Mouse (Mus musculus) liver, embryonic 14.5 days (tissue): ENCODE results near the gene Ttc22. TPM values are rescaled to one million over a fixed set of nuclear protein-coding genes. Genes with fewer than 3 reads are reported as not detected.

Experiments used
- ATAC-seq: fragments of 200-750 bp; cut with Nextera tagmentation; 2 replicates; pipeline ENCODE4 v1.8.0; 2017; ENCODE audit warnings: moderate number of reproducible peaks, mild to moderate bottlenecking, moderate library complexity; ENCODE audit not compliant: insufficient read depth
- DNase-seq, 3 experiments: peaks; one replicate each; pipeline ENCODE4 v3.0.0-alpha.2; 2012 to 2013; ENCODE audit warnings: low read depth in 3 of 3, low spot score in 3 of 3
- H3K27ac ChIP-seq: fragments of 300-500 bp; sonication (generic); 2 replicates; pipeline ENCODE4 v1.5.1; 2014; ENCODE audit warnings: moderate library complexity, mild to moderate bottlenecking, control low read depth, inconsistent platforms
- H3K27me3 ChIP-seq: fragments of 300-500 bp; sonication (generic); 2 replicates; pipeline ENCODE4 v1.6.1; 2014; ENCODE audit warnings: mild to moderate bottlenecking, low read length, moderate library complexity; ENCODE audit not compliant: control insufficient read depth, insufficient read depth
- H3K36me3 ChIP-seq: fragments of 300-500 bp; sonication (generic); replicated peaks from 2 replicates; pipeline ENCODE4 v1.6.1; 2014; ENCODE audit warnings: low read depth; ENCODE audit not compliant: control insufficient read depth, insufficient read depth
- H3K4me1 ChIP-seq, 2 experiments: fragments of 200-500 bp in 1 of 2; fragments of 300-500 bp in 1 of 2; sonication (generic) in 1 of 2; replicated peaks; 2 replicates each; pipeline ENCODE4 v1.6.1; 2012 to 2014; ENCODE audit warnings: antibody characterized with exemption in 1 of 2, inconsistent platforms in 1 of 2, low read length in 1 of 2; ENCODE audit not compliant: control insufficient read depth in 2 of 2, insufficient read depth in 2 of 2
- H3K4me2 ChIP-seq: fragments of 300-500 bp; sonication (generic); 2 replicates; pipeline ENCODE4 v1.6.1; 2014; ENCODE audit warnings: low read depth, mild to moderate bottlenecking, control low read depth, moderate library complexity
- H3K4me3 ChIP-seq, 2 experiments: fragments of 200-500 bp in 1 of 2; fragments of 300-500 bp in 1 of 2; sonication (generic) in 1 of 2; 2 replicates each; pipeline ENCODE4 v1.5.1; 2012 to 2014; ENCODE audit warnings: low read depth in 2 of 2, low read length in 2 of 2, mild to moderate bottlenecking in 2 of 2, control low read depth in 1 of 2, inconsistent platforms in 1 of 2, moderate library complexity in 1 of 2; ENCODE audit not compliant: insufficient read depth in 1 of 2
- H3K9ac ChIP-seq: fragments of 300-500 bp; sonication (generic); replicated peaks from 2 replicates; pipeline ENCODE4 v1.6.1; 2014; ENCODE audit warnings: mild to moderate bottlenecking, control low read depth, moderate library complexity
- H3K9me3 ChIP-seq: fragments of 300-500 bp; sonication (generic); 2 replicates; pipeline ENCODE4 v1.6.1; 2016; ENCODE audit warnings: low read length, mixed read lengths; ENCODE audit not compliant: control insufficient read depth
- CTCF ChIP-seq: IDR thresholded peaks from 2 replicates; pipeline ENCODE4 v1.5.1; 2016; ENCODE audit warnings: antibody characterized with exemption, low read depth, control low read depth
- EP300 ChIP-seq: IDR thresholded peaks from 2 replicates; pipeline ENCODE4 v1.6.1; 2016; ENCODE audit warnings: antibody characterized with exemption, low read depth
- WGBS: fragments of 180-500 bp; shearing (Covaris S2); extraction: QIAGEN DNeasy Blood & Tissue Kit; methylation state at CpG from one replicate; pipeline ENCODE4 v1.1.7; 2014; ENCODE audit not compliant: insufficient replicate concordance; 5-methylcytosine and 5-hydroxymethylcytosine counted together
- polyA plus RNA-seq, 2 experiments: library from polyadenylated mRNA; depleted of rRNA in 1 of 2; stranded (reverse) in 1 of 2; unstranded in 1 of 2; fragments of >200 nt; fragmentation: Nextera tagmentation in 1 of 2; extraction: Ambion mirVana in 1 of 2; gene quantifications; 2 replicates each; pipeline versions ENCODE4 v1.2.1 to v1.2.3; 2012 to 2014

Gene Ttc22
- polyA plus RNA-seq, 2 experiments = 0.02 TPM; not detected in 1

- ATAC-seq = no peak
- 86% methylated on average over 2 of the region's 2 CpGs for WGBS
- Histone ChIP-seq H3K9ac (no peak overlapping the region), H3K36me3 (peaks cover 81% of the 10 kb centered on the region), H3K4me3 (no peak overlapping the region), H3K27ac (no peak overlapping the region), H3K4me1 (no peaks in the 10 kb centered on the region), H3K4me2 (no peak overlapping the region), H3K9me3 (no peaks in the 10 kb centered on the region), H3K27me3 (no peaks in the 10 kb centered on the region)
- DNase-seq = no peak
- no peak for TF ChIP-seq CTCF
- no peak for TF ChIP-seq EP300
These were observed 43.0 kb downstream of the Ttc22 start for GRCm38 (mm10) chr4:106665269-106665668.

GRCm38 (mm10) chr4:106665673-106666072, 43.4 kb downstream of the Ttc22 start:
- Histone ChIP-seq H3K27me3 (no peaks in the 10 kb centered on the region), H3K9ac (no peak overlapping the region), H3K4me2 (no peak overlapping the region), H3K9me3 (no peaks in the 10 kb centered on the region), H3K27ac (no peak overlapping the region), H3K36me3 (peaks cover 86% of the 10 kb centered on the region), H3K4me3 (no peak overlapping the region), H3K4me1 (no peaks in the 10 kb centered on the region)
- ATAC-seq (no peak), DNase-seq (no peak)
- 82% methylated on average over 10 of the region's 10 CpGs for WGBS
- TF ChIP-seq CTCF (no peak), EP300 (no peak)

- Histone ChIP-seq H3K4me1 (no peaks in the 10 kb centered on the region), H3K27ac (no peak overlapping the region), H3K4me2 (no peak overlapping the region), H3K9me3 (no peaks in the 10 kb centered on the region), H3K9ac (no peak overlapping the region), H3K4me3 (no peak overlapping the region), H3K36me3 (peaks cover 91% of the 10 kb centered on the region), H3K27me3 (no peaks in the 10 kb centered on the region)
- no peak for ATAC-seq
- no peak for TF ChIP-seq EP300
- no peak for TF ChIP-seq CTCF
- WGBS = 79% methylated on average over 2 of the region's 2 CpGs
- DNase-seq = no peak
These were observed 44.3 kb downstream of the Ttc22 start for GRCm38 (mm10) chr4:106666546-106666945.

GRCm38 (mm10) chr4:106676749-106677148, 54.5 kb downstream of the Ttc22 start:
- WGBS = 86% methylated on average over 5 of the region's 5 CpGs
- Histone ChIP-seq H3K9ac (no peak overlapping the region), H3K9me3 (no peaks in the 10 kb centered on the region), H3K27ac (no peak overlapping the region), H3K4me1 (peaks cover 13 to 16% of the 10 kb centered on the region in 2 experiments), H3K27me3 (no peaks in the 10 kb centered on the region), H3K4me3 (no peak overlapping the region), H3K4me2 (no peak overlapping the region), H3K36me3 (peaks cover 39% of the 10 kb centered on the region)
- no peak for ATAC-seq
- no peak for TF ChIP-seq CTCF
- no peak for TF ChIP-seq EP300
- no peak for DNase-seq

- TF ChIP-seq EP300 (no peak), CTCF (0 out of 2 replicates have a peak, but pooled peaks have one; percentile 27)
- under 1% methylated on average over 43 of the region's 43 CpGs for WGBS
- H3K36me3 ChIP-seq = peaks cover 20% of the 10 kb centered on the region
- peaks cover 13 to 16% of the 10 kb centered on the region in 2 experiments for H3K4me1 ChIP-seq
- peak within 1 kb of the TSS; percentile 77 to 90 for H3K4me3 ChIP-seq
- peak; percentile 94 to 95 (median 95) for DNase-seq
- peak; percentile 100 for ATAC-seq
- H3K9me3 ChIP-seq = no peaks in the 10 kb centered on the region
- H3K27me3 ChIP-seq = no peaks in the 10 kb centered on the region
- H3K9ac ChIP-seq = peak within 1 kb of the TSS; percentile 84
- H3K27ac ChIP-seq = peak within 1 kb of the TSS; percentile 41
- peak within 1 kb of the TSS; percentile 75 for H3K4me2 ChIP-seq
These were observed 56.3 kb downstream of the Ttc22 start, which contains the start of gene Ttc4 for GRCm38 (mm10) chr4:106678442-106679118. Gene Ttc4 (minus strand): TSS chr4:106678944.
